Mouse (Mus musculus): ENCODE measurements around the gene Pla2g1b.
"Not testable (repeated sequence)": the region's sequence is repeated elsewhere in the genome, so short reads cannot be mapped to it uniquely, and the experiment has no call there.

Gene Pla2g1b

DNA sequence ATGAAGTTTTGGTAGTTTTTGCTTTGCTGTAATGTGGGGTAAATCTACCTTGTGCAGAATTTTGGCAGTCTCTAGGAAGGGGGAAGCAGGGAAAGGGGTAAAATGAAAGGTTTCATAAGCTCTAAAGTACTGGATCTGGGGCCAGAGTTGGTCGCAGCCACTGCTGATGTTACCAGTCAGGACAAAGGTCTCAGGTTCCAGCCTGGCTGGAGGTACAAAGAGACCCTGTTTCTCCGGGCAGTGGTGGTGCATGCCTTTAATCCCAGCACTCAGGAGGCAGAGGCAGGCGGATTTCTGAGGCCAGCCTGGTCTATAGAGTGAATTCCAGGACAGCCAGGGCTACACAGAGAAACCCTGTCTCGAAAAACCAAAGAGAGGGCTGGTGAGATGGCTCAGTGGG is 39.6 kb downstream of the Pla2g1b start:
- DNase-seq (ENCODE audit: extremely low read depth, low read depth, low spot score), result not testable (repeated sequence)

DNA sequence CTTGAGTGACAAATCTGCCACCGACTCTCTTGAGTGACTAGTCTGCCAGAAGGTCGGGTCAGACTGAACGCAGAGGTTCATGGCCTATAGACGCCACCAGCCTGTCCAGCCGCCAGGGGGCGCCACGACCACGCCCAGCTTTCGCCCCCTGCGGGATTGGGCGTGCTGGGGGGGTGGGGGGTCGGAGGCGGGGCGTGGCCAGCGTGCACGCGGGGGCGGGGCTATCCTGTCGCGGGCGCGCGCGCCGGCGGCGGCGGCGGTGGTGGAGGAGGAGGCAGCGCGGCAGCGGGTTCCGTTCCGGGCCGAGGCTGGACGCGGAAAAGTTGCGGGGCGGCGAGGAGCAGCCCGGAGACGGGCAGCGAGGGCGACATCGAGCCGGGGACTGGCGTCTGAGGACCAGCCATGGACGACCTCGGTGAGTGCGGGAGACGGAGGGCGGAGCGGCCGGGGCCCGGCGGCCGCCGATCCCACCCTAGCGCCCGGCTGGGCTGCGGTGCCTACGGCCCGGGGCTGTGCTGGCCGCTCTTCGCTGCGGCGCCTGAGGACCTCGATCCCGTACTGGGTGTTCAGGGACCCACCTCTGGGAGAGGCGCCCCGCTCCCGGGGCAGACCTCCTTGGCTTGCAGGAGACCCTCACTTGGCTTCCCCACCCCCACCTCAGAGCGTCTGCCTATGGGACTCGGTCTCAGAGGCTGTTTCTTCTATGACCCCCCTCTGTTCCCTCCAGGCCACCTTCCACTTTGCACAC is 40.6 kb downstream of the Pla2g1b start, which contains the start of gene Pxn:
Gene Pxn (plus strand): TSS at position 223 of the 748 bp plus-strand sequence.
- no peak for DNase-seq (ENCODE audit: extremely low read depth, low read depth, low spot score)

- no peak for DNase-seq (ENCODE audit: extremely low read depth, low read depth, low spot score)
Measured at GRCm38 (mm10) chr5:115507267-115507980, 41.4 kb downstream of the Pla2g1b start.

DNA sequence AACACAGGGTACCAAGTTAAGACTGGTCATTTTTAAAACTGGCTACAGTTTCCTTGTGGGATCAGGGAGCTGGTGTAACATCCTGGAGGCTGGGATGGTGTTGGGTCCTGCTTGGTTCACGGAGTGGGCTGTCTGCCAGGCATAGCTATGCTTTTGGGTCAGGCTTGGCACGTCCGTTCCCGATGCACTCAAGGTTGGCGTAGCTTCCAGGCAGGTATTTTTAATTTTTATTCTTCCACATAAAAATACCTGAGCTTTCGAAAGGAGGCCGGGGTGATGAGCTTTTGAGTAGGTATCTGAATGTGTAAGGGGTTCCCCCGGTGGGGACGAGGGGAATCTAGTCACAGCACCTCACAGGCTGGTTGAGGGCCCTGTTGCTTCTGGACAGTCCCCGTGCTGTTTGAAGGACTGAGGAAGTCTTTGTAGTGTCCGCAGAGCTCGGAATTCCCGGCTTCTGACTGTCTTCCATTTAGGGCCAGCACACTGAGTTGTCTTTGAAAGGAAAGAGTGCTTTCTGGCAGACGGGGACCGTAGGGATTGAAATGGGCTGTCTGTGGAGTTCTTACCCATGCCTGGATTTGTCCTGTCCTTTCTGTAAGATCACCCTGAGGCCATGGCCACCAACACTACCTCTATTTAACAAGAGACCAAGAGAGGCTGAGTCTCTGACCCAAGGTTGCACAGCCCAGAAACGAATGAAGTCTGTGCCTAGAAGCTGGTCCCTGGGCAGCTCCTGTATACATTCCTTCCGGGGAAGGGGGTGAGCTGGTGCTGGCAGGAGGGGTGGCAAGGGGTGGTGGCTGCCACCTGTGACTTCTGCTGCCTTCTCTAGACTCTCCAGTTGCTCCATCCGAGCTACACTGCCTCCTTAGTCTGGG is 42.2 kb downstream of the Pla2g1b start:
- DNase-seq (ENCODE audit: extremely low read depth, low read depth, low spot score), result no peak

DNA sequence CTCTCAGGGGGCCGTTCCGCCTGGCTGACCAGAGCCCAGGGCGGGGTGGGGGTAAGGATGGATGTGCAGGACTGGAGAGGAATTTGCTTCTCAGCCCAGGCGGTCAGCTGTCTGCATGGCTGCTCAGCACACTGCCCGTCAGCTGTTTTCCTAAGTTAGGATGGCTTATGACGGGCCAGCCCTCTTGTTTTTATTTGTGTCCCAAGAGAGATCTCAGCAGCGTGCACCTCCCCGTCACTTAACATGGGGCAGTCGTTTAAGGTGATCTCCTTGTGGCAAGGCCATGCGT is 42.7 kb downstream of the Pla2g1b start:
- no peak for DNase-seq (ENCODE audit: extremely low read depth, low read depth, low spot score)

- no peak for DNase-seq (ENCODE audit: extremely low read depth, low read depth, low spot score)
Measured at GRCm38 (mm10) chr5:115509321-115509761, 43.3 kb downstream of the Pla2g1b start.

DNA sequence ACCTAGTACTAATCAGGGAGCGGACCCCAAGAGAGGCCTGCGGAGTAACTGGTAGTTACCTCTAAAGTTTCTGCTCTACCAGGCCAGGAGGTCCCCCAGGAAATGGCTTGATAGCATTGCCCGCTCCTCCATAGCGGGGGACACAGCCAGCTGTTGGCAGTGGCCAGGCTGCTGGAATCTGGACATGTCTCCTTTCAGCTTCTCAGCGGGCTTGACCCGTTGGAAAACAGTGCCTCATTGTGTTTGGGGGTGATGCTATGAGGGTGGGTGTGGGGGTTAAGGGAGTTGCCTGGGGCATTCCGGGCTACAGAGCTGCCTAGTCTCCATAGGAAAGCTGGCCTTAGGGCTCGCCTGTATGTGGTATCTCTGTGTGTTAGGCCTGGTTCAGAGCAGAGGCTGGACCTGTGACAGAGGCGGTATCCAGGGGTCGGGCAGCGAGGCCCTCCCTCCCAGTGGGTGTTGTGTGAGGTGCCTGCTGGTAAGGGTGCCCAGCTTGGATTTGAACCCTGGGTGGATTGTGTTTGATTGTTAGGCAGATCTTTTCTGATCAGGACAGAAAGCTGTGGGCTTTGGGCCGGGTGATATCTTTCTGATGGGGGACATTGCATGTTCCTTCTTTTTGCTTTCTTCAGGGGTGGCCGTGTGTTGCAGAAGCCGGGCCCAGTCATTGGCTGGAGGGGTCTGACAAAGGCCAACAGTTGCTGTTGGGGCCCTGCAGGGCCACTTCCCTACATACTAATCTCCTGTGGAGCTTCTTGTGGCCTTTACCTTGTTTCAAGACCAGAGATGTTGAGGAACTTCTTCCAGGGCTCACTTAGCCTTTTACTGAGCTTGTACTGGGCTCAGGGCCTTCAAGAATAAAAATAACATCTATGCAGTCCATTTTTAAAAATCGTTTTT is 44.0 kb downstream of the Pla2g1b start:
- DNase-seq (ENCODE audit: extremely low read depth, low read depth, low spot score), result no peak

- no peak for DNase-seq (ENCODE audit: extremely low read depth, low read depth, low spot score)
Measured at GRCm38 (mm10) chr5:115512375-115512774, 46.3 kb downstream of the Pla2g1b start.

DNA sequence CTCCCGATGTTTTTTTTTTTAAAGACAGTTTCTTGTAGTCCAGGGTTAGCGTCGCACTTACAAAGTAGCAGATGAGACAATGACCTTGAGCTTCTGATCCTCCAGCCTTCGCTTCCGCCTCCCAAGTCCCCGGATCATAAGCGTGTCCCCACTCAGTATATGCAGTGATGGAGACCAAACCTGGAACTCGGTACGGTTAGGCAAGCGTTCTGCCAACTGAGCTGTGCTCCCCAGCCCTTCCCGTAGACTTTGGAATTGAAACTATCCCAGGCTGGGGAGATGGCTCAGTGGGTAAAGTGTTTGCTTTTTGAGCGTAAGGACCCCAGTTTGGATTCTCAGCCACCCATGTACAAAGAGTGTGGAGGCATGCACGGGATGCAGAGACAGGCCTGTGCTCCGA is 47.2 kb downstream of the Pla2g1b start:
- no peak for DNase-seq (ENCODE audit: extremely low read depth, low read depth, low spot score)

DNA sequence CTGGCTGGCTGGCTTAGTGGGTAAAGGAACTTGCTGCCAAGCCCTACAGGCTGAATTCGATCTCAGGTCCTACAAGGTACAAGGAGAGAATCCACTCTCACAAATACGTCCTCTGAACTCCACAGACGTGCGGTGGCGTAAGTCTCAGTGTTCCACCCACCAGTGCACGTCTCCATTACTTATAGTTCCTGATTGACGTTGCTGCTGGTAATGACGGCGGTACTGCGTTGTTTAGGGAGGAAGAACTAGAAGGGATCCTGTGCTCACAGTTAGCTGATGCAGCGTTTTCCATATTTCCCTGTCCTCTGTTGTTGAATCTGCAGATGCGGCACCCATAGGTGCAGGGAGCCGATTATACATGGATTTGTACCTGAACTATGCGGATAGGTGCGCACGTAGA is 47.7 kb downstream of the Pla2g1b start:
- no peak for DNase-seq (ENCODE audit: extremely low read depth, low read depth, low spot score)

- DNase-seq (ENCODE audit: extremely low read depth, low read depth, low spot score), result no peak
Measured at GRCm38 (mm10) chr5:115514346-115514745, 48.3 kb downstream of the Pla2g1b start.

DNA sequence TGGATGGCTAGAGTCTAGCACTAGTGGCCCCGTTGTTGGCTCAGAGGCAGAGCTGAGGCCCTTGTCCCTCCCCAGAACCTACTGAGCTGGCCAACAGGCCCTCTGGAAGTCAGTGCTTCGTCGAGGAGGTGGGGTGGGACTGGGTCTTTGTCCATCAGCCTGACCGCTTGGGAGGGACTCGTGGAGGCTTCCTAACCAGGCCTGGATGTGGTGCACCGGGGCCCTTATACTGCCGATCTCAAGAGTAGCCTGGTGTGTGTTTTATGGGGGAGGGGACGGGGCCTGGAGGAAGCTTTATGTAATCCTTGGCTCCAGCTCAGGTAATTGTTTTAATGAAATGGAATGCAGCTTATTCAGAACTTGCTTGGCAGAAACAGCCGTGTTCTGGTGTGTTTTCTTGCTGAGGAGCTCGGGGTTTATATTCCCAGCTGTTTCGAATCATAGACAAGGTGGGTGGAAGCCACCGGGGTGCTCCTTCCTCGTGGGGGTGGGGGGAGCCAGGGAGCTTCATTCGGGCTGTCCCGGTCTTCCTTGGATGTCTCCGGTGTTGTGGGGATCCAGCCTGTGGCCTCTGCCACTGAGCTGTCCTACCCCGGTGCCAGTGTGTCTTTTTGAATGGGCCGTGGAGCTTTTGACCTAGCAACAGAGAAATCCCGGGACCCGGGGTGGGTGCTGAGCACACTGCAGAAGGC is 49.0 kb downstream of the Pla2g1b start:
- DNase-seq (ENCODE audit: extremely low read depth, low read depth, low spot score), result no peak

- no peak for DNase-seq (ENCODE audit: extremely low read depth, low read depth, low spot score)
Measured at GRCm38 (mm10) chr5:115516081-115516907, 50.2 kb downstream of the Pla2g1b start.

DNA sequence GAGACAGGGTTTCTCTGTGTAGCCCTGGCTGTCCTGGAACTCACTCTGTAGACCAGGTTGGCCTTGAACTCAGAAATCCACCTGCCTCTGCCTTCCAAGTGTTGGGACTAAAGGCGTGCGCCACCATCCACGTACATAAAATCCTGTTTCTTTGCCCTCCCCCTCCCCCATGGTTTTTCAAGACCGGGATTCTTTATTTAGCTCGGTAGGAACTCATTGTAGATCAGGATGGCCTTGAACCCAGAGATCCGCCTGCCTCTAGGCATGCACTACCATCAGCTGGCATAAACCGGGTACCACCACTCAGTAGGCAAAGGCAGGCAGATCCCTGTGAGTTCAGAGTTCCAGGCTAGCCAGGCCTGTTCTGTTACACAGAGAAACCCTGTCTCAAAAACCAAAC is 50.8 kb downstream of the Pla2g1b start:
- DNase-seq (ENCODE audit: extremely low read depth, low read depth, low spot score), result no peak

DNA sequence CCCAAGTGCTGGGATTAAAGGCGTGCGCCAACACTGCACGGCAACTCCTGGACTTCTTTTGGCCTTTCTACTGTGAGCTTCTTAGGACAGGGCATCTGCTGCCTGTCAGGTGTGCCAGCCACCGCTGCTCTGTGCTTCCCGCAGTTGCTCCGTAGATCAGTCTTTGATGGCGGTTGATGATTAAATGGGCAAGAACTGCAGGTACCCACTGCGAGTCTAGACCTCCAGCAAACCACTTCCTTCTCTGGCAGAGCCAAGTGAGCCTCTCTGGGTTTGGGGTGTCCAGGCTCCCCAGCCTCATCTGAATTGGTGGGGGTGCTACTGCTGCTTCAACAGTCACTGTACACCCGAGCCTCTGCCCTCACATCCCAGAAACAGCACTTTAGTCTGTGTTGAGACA is 51.4 kb downstream of the Pla2g1b start:
- no peak for DNase-seq (ENCODE audit: extremely low read depth, low read depth, low spot score)

DNA sequence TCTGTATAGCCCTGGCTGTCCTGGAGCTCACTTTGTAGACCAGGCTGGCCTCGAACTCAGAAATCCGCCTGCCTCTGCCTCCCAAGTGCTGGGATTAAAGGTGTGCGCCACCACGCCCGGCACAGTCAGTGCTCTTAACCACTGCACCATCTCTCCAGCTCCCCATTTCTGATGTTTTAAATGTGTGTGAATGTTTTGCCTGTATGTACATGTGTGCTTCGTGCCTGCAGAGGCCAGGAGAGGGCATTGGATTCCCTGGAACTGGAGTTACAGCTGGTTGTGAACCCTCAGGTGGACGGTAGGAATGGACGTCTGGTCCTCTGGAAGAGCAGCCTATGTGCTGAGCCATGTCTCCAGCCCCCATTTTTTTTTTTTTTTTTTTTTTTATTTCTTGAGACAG is 52.2 kb downstream of the Pla2g1b start:
- not testable (repeated sequence) for DNase-seq (ENCODE audit: extremely low read depth, low read depth, low spot score)

DNA sequence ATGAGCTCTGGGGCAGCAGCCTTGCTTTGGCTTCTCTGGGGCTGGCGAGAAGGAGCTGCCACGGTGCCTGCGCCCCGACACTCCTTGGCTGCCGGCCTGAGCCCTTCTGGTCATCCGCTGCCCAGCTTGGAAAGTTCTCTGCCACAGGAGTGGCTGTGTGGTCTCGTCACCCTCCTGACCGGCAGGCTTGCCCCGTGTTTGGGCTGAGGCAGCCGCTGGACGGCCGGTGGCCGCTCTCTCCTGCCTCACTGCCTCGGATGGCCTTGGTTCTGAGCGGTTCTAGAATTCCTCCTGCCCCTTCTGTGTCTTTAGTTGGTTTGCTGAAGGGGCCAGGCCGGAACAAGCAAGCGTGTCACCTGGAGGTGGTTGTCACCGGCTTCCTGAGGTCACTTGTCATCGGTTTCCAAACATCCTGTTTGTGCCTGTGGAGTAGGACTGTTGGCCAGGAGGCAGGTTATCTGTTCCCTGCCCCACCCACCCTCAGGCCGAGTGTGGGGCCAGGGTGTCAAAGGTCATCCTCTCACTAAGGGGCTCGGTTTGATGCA is 54.3 kb downstream of the Pla2g1b start:
- no peak for DNase-seq (ENCODE audit: extremely low read depth, low read depth, low spot score)

DNA sequence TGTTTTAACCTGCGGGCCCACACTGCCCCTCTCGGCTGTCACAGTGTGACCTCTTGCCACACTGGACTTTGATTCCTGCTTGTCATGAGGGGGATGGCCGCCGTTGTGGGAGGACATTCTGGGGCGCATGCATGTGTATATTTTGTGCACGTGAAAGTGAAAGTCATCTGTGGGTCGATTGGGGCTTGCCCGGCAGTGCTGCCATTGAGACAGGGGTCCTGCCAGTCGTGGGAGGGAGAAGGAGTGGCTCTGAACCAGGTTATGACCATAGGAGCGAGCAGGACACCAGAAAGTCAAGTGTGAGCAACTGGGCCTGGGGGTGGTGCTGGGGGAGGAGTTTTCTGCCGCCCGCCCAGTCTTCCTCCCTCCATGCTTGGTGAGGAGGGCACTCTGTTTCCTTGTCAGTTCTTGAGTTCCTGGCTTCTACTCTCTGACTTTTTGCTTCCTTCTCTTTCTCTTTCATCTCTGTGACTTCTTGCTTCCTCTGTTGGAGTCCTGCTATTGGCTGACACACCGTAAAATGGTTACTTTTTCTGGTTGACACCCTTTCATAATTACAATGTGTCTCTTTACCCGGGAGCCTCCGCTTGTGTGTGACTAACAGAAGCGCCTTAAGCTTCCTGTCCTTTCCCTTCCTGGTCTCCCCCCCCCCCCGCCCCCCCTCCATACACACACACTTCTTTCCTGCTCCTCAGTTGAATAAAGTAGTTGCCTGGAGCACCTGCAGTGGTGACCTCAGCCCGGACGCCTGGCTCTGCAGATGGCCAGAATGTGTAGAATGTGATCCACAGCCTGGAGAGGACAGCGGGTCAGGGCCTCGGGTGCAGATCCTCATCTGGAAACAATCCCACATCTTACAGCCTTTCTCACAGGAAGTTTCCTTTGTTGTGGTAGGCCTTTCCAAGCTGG is 55.7 kb downstream of the Pla2g1b start:
- DNase-seq (ENCODE audit: extremely low read depth, low read depth, low spot score), result no peak
